Mouse (Mus musculus): ENCODE measurements around the gene Ap1s3.
A peak's percentile ranks its signal among the peaks of the same experiment; 100 is the strongest.
"Not testable (repeated sequence)": the region's sequence is repeated elsewhere in the genome, so short reads cannot be mapped to it uniquely, and the experiment has no call there.

The Ap1s3 gene

DNA sequence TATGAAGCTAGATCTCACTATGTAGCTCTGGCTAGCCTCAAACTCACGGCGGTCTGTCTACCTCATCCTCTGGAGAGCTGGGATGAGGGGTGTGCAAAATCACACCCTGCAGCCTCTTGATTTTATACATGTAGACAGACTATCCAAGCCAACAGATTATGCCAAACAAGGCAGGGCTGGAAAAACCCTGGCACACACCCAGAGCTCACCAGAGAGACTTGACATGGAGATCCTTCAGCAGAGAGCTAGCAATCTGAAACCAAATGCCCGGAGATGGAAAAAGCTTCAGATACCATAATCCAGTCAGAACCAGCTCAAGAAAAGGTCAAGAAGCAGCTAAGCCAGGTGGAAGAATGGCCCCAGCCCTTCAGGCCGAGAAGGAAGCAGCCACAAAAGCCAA, 6.9 kb downstream of the Ap1s3 start:
- DNase-seq (ENCODE audit: low spot score), result no peak

DNA sequence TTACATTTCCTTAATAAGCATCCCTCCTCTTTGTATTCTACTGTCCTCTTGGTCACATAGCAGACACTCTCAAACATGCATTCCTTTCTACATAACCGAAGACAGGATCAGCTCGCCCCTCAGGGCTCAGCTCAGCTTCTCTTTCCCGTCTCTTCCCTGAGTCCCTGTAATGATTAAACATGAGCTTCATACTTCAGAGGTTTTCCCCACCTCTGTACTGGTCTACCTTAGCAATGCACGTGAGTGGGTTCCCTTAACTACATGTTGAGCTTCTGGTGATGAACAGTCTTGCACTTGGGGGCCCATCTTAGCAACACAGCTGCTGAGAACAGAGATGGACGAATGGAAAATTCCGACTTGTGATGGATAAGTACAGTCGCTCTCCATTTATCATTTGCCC, 12.2 kb downstream of the Ap1s3 start:
- no peak for DNase-seq (ENCODE audit: low spot score)

DNA sequence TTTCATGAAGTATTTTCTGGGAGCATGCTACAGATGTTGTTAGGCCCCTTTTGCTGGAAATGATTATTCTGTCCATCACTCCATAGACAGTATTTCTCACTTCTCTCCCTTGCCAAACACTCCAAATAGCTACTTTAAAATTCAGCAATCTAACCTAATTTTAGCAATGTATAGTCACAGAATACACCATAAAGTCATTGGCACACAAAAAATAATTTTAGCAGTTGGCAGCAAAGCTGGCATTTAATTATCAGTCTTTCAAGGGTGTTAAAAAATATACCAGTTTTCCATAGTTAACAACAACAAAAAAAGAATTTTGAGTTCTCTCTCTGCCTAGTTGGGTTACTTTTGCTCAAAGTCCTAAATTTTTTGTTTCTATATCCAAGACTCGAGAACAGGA, 14.4 kb downstream of the Ap1s3 start:
- no peak for DNase-seq (ENCODE audit: low spot score)

DNA sequence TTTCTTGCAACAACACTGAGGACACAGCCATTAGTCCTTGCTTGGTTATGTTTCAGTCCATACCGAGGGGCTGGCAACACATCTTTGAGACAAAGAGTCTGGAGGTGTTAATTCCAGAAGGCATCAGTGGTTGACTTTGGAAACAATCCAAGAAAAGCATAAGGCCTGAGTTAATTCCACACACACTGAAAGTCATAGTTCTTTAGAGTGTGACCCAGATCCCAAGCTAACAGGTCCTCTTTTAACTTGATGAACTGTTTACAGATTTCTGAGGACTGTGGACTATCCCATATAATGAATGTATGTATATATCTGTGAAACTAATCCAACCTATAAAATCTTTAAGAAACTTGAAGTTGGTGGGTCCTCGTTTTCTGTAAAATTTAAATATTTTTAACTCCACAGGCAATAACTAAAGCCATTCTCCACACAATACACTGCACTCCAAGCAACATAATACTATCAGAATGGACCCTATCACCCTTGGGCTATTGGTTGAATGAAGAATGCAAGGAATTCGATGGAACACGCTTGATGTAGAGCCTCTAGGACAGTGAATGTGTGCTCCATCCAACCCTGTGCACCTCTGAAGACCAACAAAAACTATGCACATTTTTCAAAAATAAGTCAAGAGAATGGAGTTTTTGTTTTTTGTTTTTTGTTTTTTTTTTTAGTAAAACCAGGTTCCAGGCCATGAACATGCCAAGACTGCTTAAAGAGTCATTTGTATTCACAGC, 15.8 kb downstream of the Ap1s3 start:
- DNase-seq (ENCODE audit: low spot score), result no peak

DNA sequence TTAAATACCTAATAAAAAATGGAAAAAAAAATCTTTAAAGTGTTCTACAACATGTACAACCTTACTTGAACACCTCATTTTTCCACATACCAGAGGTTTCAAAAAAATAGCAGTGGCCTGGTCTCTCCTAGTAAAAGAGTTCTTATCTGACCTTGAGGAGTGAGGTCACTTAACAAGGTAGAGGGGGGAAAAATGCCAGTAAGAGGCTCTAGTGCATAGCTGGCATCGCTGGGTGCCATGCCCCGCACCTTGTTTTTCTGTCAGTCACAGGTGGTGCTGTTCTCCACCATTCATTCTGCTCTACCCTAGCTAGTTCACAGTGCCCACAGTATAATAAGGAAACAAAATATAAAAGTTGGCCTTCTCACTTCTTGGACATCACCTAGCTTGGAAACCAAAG, 16.8 kb downstream of the Ap1s3 start:
- no peak for DNase-seq (ENCODE audit: low spot score)

DNA sequence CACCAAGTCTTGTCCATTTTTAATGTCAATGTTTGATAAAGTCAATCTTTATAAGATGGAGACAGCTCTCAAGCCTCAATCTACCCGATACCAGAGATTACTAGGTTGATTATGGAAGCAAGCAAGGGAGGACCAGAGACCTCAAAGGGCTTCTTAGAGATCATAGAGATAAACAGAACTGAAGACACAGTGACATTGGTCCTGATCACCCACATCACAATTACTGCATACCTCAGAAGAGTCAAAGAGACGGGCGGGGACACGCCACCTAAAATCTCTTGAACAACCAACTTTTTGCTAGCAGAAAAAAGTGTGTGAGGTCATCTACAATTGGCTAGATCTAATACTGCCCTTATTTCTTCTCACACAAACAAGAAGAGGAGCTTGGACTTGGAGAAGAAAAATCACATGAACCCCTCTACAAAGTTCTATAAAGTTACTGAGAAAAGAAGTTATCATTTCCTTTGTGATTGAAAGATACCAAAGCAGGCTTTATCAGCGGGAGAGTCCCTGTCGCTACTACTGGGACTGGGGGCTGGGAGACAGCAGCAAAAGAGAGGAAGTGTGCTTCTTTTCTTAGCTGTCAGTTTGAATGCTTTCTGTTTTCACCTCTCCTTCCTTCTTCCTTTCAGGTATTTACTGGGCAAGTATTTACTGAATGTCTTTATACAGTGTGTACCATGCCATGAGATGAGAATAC, 28.2 kb downstream of the Ap1s3 start:
- no peak for DNase-seq (ENCODE audit: low spot score)

DNA sequence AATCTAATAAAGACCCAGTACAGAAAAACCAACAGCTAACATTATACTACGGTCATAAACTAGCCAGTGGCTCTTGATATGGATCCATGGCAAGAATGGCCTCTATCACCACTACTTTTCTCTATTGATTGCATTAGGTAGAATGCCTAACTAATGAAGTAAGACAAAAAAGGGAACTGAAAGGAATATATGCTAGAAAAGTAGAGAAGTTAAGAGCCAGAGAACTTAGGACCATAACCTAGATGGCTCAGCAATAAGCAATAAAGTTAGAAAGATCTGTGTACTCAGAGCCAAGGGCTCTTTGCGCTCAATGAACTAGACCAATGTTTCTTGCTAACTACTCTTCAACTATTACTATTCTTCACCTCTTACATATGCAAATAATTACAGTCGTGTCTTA, 29.1 kb downstream of the Ap1s3 start:
- DNase-seq (ENCODE audit: low spot score), result no peak

DNA sequence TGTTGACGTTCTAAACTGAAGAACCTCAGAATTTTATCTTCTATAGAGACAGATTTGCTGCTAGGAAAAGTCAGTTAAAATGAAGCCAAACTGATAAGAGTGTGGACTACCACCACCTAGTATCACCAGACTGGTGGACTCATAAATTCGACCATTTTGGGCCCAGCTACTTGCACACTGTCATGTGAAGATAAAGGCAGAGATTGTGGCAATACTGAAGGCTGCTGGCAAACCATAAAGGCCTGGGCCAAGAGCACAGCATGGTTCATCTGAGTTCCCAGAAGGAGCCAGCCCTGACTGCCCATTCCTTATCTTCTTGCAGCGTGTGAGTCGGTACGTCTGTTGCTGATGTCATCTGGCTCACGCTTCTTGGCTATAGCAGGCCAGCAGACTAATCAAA, 30.4 kb downstream of the Ap1s3 start:
- no peak for DNase-seq (ENCODE audit: low spot score)

DNA sequence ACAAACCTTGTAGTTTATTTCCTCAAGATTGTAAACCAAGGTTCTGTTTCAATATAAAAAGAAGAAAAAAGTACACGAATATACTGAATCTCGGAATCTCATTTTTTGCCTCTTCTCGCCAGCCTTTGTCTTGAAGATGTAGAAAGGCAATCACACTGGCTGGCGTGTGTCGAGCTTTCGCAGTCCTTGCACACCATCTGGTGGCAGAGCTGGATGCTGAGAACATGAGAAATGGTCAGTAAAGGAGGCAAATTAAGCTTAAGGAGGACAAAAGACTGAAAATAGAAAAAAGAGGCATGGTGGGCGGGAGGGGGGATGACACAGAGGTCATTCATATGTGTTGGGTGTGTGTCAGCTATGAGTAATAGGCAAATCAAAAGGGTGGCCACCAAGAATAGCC, 31.6 kb downstream of the Ap1s3 start:
- DNase-seq (ENCODE audit: low spot score), result peak; percentile 67

DNA sequence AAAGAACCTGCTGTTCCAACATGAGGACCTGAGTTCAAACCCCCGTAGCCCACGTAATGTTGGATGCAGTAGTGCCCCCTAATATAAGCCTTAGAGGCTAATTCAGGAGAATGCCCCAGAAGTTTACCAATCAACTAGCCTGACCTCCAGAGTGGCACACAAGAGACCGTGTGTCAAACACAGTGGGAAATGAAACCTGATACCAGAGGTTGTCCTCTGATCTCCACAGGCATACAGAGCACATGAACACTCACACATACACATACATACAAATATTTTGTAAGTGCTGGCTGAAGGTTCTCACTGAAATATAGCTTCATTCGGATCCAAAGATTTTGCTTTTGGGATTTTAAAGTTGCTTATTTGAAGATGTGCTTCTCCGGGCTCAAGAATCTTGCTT, 32.1 kb downstream of the Ap1s3 start:
- DNase-seq (ENCODE audit: low spot score), result no peak

DNA sequence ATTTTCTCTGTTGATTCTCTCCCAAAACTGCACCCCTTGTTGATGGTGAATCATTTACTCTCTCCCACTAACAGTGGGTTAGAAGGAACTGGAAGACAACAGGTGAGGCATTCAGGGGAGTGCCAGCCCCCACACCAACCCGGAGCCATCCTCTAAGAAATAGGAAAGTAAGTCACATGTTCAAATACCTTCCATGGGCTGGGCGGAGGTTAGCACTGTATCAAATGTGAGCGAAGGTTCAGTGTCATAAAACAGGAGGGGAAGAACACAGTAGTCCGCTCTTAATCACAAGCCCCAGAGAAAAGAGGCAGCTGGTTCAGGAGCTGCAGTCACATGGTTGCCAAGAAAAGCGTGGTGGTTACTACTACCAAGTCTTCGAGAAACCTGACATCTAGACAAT, 32.7 kb downstream of the Ap1s3 start:
- DNase-seq (ENCODE audit: low spot score), result no peak

DNA sequence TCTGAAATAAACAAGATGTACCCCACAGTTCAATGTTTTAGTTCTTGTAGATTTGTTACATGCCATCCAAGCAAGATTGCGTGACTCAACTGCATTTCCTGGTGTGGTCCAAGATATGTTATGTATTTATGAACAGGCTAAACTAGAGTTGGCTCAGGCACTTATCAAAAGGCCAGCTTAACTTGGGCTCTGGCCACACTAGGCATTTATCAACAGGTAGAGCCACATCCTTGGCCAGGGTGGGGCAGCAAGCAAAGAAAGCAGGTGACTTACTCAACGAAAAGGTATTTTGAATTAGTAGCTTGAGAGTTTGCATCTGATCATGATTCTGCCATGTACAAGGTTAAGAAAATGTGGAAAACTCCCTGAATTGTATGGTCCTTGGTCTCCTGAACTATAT, 34.0 kb downstream of the Ap1s3 start:
- no peak for DNase-seq (ENCODE audit: low spot score)

DNA sequence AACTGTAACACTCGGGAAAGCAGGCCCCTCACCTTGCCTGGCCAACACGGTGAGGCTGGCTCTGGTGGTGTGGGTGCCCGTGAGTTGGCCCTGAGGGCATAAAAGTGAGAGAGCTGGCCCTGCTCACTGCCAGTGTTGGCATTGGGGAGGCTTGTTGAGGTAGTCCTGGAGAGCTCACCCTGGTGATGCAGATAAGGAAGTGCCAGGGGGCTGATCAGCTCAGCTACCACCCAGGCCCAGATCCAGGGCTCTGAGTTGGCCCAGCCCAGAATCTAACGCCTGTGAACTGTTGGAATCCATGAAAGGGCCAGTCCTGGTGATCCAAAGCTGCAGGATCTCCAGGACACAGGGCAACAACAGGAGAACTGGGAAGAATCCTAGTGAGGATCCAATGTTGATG, 40.3 kb downstream of the Ap1s3 start:
- no peak for DNase-seq (ENCODE audit: low spot score)

DNA sequence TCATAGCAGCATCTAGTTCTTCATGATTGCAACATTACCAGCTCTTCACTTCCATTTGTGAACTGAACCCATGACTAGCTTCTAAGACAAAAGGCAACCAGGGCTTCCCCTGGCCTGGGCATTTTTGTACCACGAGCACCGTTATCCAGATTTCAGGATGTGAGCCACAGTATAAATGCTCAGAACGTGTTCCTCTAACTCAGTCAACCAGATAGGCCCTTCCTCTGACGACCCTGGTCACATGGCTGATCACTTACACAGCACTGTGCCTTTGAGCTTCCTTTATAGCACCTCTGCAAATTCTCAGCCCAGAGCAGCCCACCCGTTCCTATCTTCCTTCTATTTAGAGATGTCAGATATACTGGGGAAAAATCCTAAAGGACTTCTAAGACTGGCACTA, 42.0 kb downstream of the Ap1s3 start:
- DNase-seq (ENCODE audit: low spot score), result no peak

DNA sequence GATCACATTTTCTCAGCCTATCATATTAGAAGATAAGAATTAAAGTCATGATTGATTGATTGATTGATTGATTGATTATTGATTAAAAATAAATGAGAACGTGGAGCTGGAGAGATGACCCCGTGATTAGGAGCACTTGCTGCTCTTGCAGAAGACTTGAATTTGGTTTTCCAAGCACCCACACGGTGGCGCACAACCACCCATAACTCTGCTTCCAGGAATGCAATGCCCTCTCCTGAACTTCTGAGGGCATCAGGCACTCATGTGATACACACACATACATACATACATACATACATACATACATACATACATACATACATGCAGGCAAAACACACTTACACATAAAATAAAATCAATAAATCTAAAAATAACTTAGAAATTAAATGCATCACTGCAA, 45.6 kb downstream of the Ap1s3 start:
- DNase-seq (ENCODE audit: low spot score), result no peak

DNA sequence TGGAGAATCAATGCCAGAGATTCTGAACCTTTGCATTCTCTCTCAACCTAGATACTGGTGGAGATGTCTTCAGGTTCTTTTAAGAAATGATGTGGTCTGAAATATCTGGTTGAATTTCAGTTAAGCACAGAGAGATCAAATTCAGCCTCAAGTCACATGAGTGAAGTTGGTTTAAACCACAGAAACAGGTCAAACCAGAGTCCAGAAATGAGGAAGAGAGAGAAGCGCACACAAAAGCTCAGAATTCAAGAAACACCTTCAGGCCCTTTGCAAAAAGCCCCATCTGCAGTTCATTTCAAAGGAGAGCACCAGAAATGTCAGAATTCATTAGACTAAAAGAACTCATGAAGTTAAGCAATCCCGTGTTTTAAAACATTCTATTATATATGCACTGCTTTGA, 52.3 kb downstream of the Ap1s3 start:
- no peak for DNase-seq (ENCODE audit: low spot score)

DNA sequence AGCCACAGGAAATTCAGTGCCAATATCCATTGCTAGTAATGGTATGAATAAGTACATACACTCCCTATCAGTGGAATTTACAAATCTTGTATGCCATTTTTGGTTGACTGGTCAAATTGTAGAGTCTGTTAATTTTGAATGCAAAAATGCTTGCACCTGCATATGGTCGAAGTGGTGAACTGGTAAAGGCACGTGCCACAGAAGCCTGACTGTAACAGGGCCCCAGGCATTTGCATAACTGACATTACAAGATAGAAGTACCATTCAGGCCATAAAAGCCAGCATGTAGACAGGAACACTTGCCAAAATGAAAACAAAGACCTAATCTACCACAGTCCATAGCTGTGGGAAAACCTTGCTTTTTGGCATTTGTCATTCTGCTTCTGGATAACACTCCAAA, 55.3 kb downstream of the Ap1s3 start:
- no peak for DNase-seq (ENCODE audit: low spot score)

DNA sequence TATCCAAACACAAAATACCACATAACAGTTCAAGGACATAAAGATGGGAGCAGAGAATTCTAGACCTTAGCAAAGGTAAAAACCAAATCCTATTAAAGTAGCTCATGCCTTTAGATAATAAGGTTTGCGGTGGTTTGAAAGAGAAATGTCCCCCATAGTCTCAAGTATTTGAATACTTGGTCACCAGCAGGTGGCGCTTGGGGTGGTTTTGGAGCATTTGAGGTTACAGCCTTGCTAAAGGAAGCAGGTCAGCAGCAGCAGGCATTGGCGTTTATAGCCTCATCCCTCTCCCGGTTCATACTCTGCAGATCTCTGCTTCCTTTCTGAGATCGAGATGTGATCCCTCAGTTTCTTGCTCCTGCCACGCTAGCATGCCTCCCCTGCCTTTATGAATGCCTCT, 57.3 kb downstream of the Ap1s3 start:
- DNase-seq (ENCODE audit: low spot score), result no peak

DNA sequence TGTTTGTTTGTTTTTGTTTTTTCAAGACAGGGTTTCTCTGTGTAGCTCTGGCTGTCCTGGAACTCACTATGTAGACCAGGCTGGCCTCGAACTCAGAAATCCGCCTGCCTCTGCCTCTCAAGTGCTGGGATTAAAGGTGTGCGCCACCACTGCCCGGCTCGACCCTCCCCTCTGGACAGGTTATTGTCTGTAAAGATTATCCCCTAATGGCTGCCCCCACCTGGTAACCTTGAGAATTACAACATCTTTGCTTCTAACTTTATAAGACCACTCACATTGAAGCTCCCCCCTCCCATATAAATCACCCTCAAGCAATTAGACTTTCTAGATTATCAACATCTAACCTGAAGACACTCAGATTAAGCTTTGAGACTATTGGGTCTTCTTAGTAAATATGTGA, 60.5 kb downstream of the Ap1s3 start:
- DNase-seq (ENCODE audit: low spot score), result not testable (repeated sequence)

DNA sequence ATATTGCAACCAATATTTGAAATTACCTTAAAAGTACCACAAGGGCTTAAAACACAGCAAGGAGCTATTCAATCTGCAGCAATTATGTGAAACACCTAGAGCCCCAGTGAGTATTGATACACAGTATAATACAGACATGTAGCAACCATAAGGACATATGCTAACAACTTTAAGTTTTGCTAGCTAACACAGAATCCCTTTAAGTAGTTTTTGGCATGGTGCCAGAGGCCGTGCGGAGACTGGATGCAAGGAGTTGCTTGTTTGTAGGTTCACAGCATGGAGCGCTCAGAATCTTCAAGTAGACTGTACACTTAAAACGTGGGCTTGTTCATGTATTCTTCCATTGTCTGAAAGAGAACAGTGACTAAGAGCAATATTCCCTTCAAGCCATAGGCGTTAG, 62.9 kb downstream of the Ap1s3 start:
- DNase-seq (ENCODE audit: low spot score), result not testable (repeated sequence)

DNA sequence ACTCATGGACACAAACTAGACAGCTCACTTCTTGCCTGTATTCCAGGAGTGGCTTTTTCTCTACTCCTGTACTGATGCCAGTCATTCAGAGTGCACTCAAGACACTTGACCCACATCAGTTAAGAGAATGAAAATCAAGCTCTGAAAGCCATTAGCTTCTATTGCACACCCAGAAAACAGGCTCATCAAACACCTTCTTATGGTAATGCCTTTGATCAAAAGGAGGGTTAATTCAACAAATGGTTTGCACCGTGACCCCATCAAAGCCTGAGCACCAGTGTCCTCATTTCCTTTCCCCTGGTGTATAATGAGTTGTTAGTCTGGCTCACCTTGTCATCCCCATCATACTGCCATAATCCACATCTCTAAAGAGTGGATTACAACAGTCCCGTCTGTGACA, 69.3 kb downstream of the Ap1s3 start:
- no peak for DNase-seq (ENCODE audit: low spot score)

DNA sequence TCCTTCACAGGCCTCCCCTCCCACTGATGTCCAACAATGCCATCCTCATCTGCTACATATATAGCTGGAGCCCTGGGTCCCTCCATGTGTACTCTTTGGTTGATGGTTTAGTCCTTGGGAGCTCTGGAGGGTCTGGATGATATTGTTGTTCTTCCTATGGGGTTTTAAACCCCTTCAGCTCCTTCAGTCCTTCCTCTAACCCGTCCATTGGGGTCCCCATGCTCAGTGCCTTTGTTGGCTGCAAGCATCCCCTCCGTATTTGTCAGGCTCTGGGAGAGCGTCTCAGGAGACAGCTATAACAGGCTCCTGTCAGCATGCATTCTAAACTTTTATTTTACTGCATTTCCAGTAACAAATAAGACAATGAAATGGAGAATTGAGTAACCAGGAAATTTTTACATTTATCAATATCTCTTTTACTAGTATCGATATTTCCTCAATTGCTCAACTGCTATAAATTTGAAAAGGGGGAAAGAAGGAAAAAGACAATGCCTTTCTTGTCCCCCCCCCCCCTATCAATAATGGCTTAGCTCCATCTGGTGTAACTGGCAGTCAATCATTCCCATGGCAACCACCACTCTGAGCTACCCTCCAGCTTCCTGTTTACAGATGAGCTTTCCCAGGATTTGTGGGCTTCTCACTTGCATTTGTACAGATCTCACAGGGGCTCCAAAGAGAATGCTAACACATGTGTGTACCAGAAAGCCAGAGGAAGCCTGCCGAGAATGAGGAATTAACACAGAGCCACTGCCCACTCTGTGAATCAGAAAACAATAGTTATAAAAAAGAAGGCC, 73.2 kb downstream of the Ap1s3 start:
- peak; percentile 12 for DNase-seq (ENCODE audit: low spot score)

DNA sequence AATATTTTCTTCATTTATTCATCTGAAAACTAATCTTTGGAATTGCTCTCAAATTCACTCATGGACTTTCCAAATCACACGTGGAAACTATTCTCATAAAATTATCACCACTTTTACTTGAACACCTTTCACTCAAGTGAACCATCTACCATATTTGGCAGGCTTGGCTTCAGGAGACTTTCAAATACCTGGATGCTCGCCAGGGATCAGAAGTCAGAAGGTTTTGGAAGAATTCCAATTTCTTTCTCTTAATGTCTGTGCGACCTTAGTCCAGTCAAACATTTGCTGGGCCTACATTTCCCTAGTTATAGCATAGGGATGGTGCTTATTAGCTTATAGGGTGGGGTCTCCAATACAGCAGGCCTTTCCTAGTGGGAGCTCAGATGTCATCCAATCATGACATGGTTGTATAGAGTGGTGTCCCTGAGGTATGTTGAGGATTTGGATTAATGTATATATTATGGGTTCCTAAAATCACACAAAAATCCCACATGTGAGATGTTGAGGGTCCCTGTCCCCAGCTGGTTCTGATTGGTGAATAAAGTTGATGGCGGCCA, 79.0 kb downstream of the Ap1s3 start:
- no peak for DNase-seq (ENCODE audit: low spot score)

Data from layer of hippocampus, adult 11-12 months (tissue).